8 mouse cellular contexts compared by ENCODE assay signal in genomic region chr14:119123582-119123981, GRCm38 (mm10). TPM values are rescaled to one million over a fixed set of nuclear protein-coding genes. Genes with fewer than 3 reads are reported as not detected.
A peak's percentile ranks its signal among the peaks of the same experiment; 100 is the strongest.
DNase-seq lines count a peak whose midpoint lies in the region; ATAC-seq and TF ChIP-seq lines count a peak whose summit lies in the region.

No protein-coding gene starts in this region.

- H3K4me3 ChIP-seq in heart, embryonic 15.5 days: peak overlapping the region; percentile 45
- H3K4me3 ChIP-seq in embryonic facial prominence, embryonic 13.5 days: peak overlapping the region; percentile 42
- H3K4me3 ChIP-seq in hindbrain, postnatal 0 days (ENCODE audit: low read length): peak overlapping the region; percentile 32
- H3K4me3 ChIP-seq in midbrain, embryonic 16.5 days (ENCODE audit: low read depth, low read length): peak overlapping the region; percentile 35

- TF ChIP-seq CTCF in hindbrain, postnatal 0 days (IDR thresholded peaks at IDR 0.05; ENCODE audit: low read depth): no peak

- ATAC-seq in heart, embryonic 15.5 days (replicated peaks; ENCODE audit: insufficient number of reproducible peaks, insufficient read depth, low FRiP score, low read depth): no peak
- peak; percentile 5; the same call in 1 of the 2 replicates for ATAC-seq in embryonic facial prominence, embryonic 13.5 days (ENCODE audit: insufficient number of reproducible peaks, insufficient read depth, low FRiP score, low TSS enrichment, low read depth)
- peak; percentile 48 for ATAC-seq in hindbrain, postnatal 0 days
- peak; percentile 75 for ATAC-seq in midbrain, embryonic 16.5 days
- ATAC-seq in megakaryocyte, adult 5-6 weeks (ENCODE audit: poor library complexity, severe bottlenecking): no peak

- intact Hi-C loops in heart, postnatal 25 days (cut with DNase I): no loop called here

- DNase-seq in heart, postnatal 25 days (ENCODE audit: low spot score): no peak
- peak; percentile 54 for DNase-seq in hindbrain, postnatal 0 days (ENCODE audit: low spot score)
- DNase-seq in thymus, postnatal 14 days: no peak
- DNase-seq in cerebellum, postnatal 36 days: no peak

- 0 out of 2 replicates have a peak, but pooled peaks cover 2% of the 10 kb centered on the region for H3K4me1 ChIP-seq in heart, embryonic 15.5 days (replicated peaks)
- H3K4me1 ChIP-seq in embryonic facial prominence, embryonic 13.5 days: peaks cover 6% of the 10 kb centered on the region; the same call in 1 of the 2 replicates
- H3K4me1 ChIP-seq in hindbrain, postnatal 0 days (ENCODE audit: insufficient read depth, low read length): no peaks in the 10 kb centered on the region
- peaks cover 3% of the 10 kb centered on the region for H3K4me1 ChIP-seq in midbrain, embryonic 16.5 days (ENCODE audit: control insufficient read depth, insufficient read depth, low read length)

- H3K4me2 ChIP-seq in heart, embryonic 15.5 days: peak overlapping the region; percentile 67
- H3K4me2 ChIP-seq in embryonic facial prominence, embryonic 13.5 days: peak overlapping the region; percentile 61
- H3K4me2 ChIP-seq in hindbrain, postnatal 0 days (ENCODE audit: low read depth, low read length): peak overlapping the region; percentile 68
- H3K4me2 ChIP-seq in midbrain, embryonic 16.5 days (ENCODE audit: low read length): peak overlapping the region; percentile 53

- no peaks in the 10 kb centered on the region for H3K9me3 ChIP-seq in heart, embryonic 15.5 days (replicated peaks)
- H3K9me3 ChIP-seq in embryonic facial prominence, embryonic 13.5 days: no peaks in the 10 kb centered on the region
- no peaks in the 10 kb centered on the region for H3K9me3 ChIP-seq in hindbrain, postnatal 0 days (ENCODE audit: low read length)
- no peaks in the 10 kb centered on the region for H3K9me3 ChIP-seq in midbrain, embryonic 16.5 days (replicated peaks; ENCODE audit: control insufficient read depth, low read length, poor library complexity, severe bottlenecking)

- H3K36me3 ChIP-seq in heart, embryonic 15.5 days: no peaks in the 10 kb centered on the region
- H3K36me3 ChIP-seq in embryonic facial prominence, embryonic 13.5 days: no peaks in the 10 kb centered on the region
- H3K36me3 ChIP-seq in hindbrain, postnatal 0 days (ENCODE audit: insufficient read depth, low read length): no peaks in the 10 kb centered on the region
- no peaks in the 10 kb centered on the region for H3K36me3 ChIP-seq in midbrain, embryonic 16.5 days (ENCODE audit: control insufficient read depth, insufficient read depth, low read length)

- H3K27ac ChIP-seq in heart, embryonic 15.5 days: peak overlapping the region; percentile 31; the same call in 1 of the 2 replicates
- H3K27ac ChIP-seq in embryonic facial prominence, embryonic 13.5 days: peak overlapping the region; percentile 39; the same call in 1 of the 2 replicates
- no peak overlapping the region for H3K27ac ChIP-seq in hindbrain, postnatal 0 days
- peak overlapping the region; percentile 33 for H3K27ac ChIP-seq in midbrain, embryonic 16.5 days (ENCODE audit: low read length)

- WGBS in heart, embryonic 15.5 days: 2% methylated on average over 12 of the region's 12 CpGs
- 4% methylated on average over 12 of the region's 12 CpGs for WGBS in embryonic facial prominence, embryonic 13.5 days
- WGBS in hindbrain, postnatal 0 days: 4% methylated on average over 12 of the region's 12 CpGs
- WGBS in midbrain, embryonic 16.5 days: 5% methylated on average over 12 of the region's 12 CpGs

- H3K9ac ChIP-seq in heart, embryonic 15.5 days: peak overlapping the region; percentile 45; the same call in 1 of the 2 replicates
- peak overlapping the region; percentile 58; the same call in 1 of the 2 replicates for H3K9ac ChIP-seq in embryonic facial prominence, embryonic 13.5 days
- H3K9ac ChIP-seq in hindbrain, postnatal 0 days (replicated peaks; ENCODE audit: low read length): 0 out of 2 replicates have a peak overlapping the region, but pooled peaks have one; percentile 21
- peak overlapping the region; percentile 13; the same call in 1 of the 2 replicates for H3K9ac ChIP-seq in midbrain, embryonic 16.5 days (ENCODE audit: low read depth, low read length)

- no peaks in the 10 kb centered on the region for H3K27me3 ChIP-seq in heart, embryonic 15.5 days
- H3K27me3 ChIP-seq in embryonic facial prominence, embryonic 13.5 days: peaks cover 4% of the 10 kb centered on the region; the same call in 1 of the 2 replicates
- no peaks in the 10 kb centered on the region for H3K27me3 ChIP-seq in hindbrain, postnatal 0 days (ENCODE audit: insufficient read depth, low read length)
- no peaks in the 10 kb centered on the region for H3K27me3 ChIP-seq in midbrain, embryonic 16.5 days (ENCODE audit: control insufficient read depth, insufficient read depth, low read depth, low read length)

RNA-seq across cellular contexts. Expression of gene Hs6st3, which starts 14.6 kb away (rescaled TPM):
- 0.08 and 0.18 TPM in 2 replicates for polyA plus RNA-seq in heart, embryonic 15.5 days (2015; fragmentation: Nextera tagmentation; extraction: Ambion mirVana)
- not detected for total RNA-seq in heart, postnatal 25 days (2021)
- 0.27 and 0.30 TPM in 2 replicates for polyA plus RNA-seq in embryonic facial prominence, embryonic 13.5 days (2015; fragmentation: Nextera tagmentation; extraction: Ambion mirVana)
- total RNA-seq in hindbrain, postnatal 0 days (2014; rRNA removed): 36.6 and 38.6 TPM in 2 replicates
- 2.8 TPM in 2 replicates for polyA plus RNA-seq in hindbrain, postnatal 0 days (2015; fragmentation: Nextera tagmentation; extraction: Ambion mirVana)
- 1.2 and 1.3 TPM in 2 replicates for polyA plus RNA-seq in midbrain, embryonic 16.5 days (2015; fragmentation: Nextera tagmentation; extraction: Ambion mirVana)
- total RNA-seq in megakaryocyte, adult 5-6 weeks (2015): not detected in 2 replicates
- not detected in 2 replicates for total RNA-seq in megakaryocyte, adult 5-6 weeks (2017)

RNA-seq across cellular contexts. Expression of gene Uggt2, which starts 24.4 kb away (rescaled TPM):
- 7.4 and 8.1 TPM in 2 replicates for polyA plus RNA-seq in heart, embryonic 15.5 days (2015; fragmentation: Nextera tagmentation; extraction: Ambion mirVana)
- total RNA-seq in heart, postnatal 25 days (2021): 1 to 10 TPM; 6.0 to 6.2 TPM
- 15.9 and 17.2 TPM in 2 replicates for polyA plus RNA-seq in embryonic facial prominence, embryonic 13.5 days (2015; fragmentation: Nextera tagmentation; extraction: Ambion mirVana)
- total RNA-seq in hindbrain, postnatal 0 days (2014; rRNA removed): 19.3 and 28.0 TPM in 2 replicates
- 13.2 and 14.2 TPM in 2 replicates for polyA plus RNA-seq in hindbrain, postnatal 0 days (2015; fragmentation: Nextera tagmentation; extraction: Ambion mirVana)
- 20.0 and 23.8 TPM in 2 replicates for polyA plus RNA-seq in midbrain, embryonic 16.5 days (2015; fragmentation: Nextera tagmentation; extraction: Ambion mirVana)
- 0.58 and 1.6 TPM in 2 replicates for total RNA-seq in megakaryocyte, adult 5-6 weeks (2015)
- 1.2 and 2.2 TPM in 2 replicates for total RNA-seq in megakaryocyte, adult 5-6 weeks (2017)

Comparison
In these comparisons a context has a peak if more than half of its experiments do, and no peak if none do; other contexts are left out.
1. ATAC-seq: peak in embryonic facial prominence, embryonic 13.5 days (single experiment), hindbrain, postnatal 0 days (single experiment) and midbrain, embryonic 16.5 days (single experiment); none in heart, embryonic 15.5 days (single experiment) and megakaryocyte, adult 5-6 weeks (single experiment).
2. Peak in every context shown above with its lines, with median percentiles within 50 percentile points of each other: H3K4me2 ChIP-seq, H3K4me3 ChIP-seq and H3K9ac ChIP-seq.